Mouse (Mus musculus) spleen, postnatal 36 days (tissue): ENCODE results near the gene Cacnb3.
A peak's percentile ranks its signal among the peaks of the same experiment; 100 is the strongest.

ENCODE experiments used
- DNase-seq, 2 experiments: peaks; one replicate each; pipeline ENCODE4 v3.0.0; 2022; ENCODE audit warnings: low spot score in 2 of 2, mixed read lengths in 1 of 2

The Cacnb3 gene

GRCm38 (mm10) chr15:98630540-98630939 lies at the start of gene Cacnb3:
Cacnb3 (plus strand) TSS chr15:98630840.
- no peak for DNase-seq

GRCm38 (mm10) chr15:98582410-98582809 lies 48.2 kb upstream of the Cacnb3 start:
- DNase-seq = no peak

- no peak for DNase-seq
These were observed 47.6 kb upstream of the Cacnb3 start for GRCm38 (mm10) chr15:98582996-98583395.

- DNase-seq = no peak
These were observed 45.2 kb upstream of the Cacnb3 start for GRCm38 (mm10) chr15:98585421-98585820.

GRCm38 (mm10) chr15:98586141-98586540 lies 44.5 kb upstream of the Cacnb3 start:
- peak in 1 of 2 experiments; percentile 41 for DNase-seq

- no peak for DNase-seq
These were observed 42.9 kb upstream of the Cacnb3 start for GRCm38 (mm10) chr15:98587751-98588150.

GRCm38 (mm10) chr15:98589640-98590336 lies 40.9 kb upstream of the Cacnb3 start:
- DNase-seq = no peak

- no peak for DNase-seq
These were observed 39.2 kb upstream of the Cacnb3 start for GRCm38 (mm10) chr15:98591396-98591795.

GRCm38 (mm10) chr15:98594193-98594592 lies 36.4 kb upstream of the Cacnb3 start:
- no peak for DNase-seq

GRCm38 (mm10) chr15:98595049-98595448 lies 35.6 kb upstream of the Cacnb3 start:
- DNase-seq = no peak

GRCm38 (mm10) chr15:98596609-98597008 lies 34.0 kb upstream of the Cacnb3 start:
- no peak for DNase-seq

GRCm38 (mm10) chr15:98600036-98600709 lies 30.5 kb upstream of the Cacnb3 start:
- DNase-seq = no peak

- DNase-seq = no peak
These were observed 28.8 kb upstream of the Cacnb3 start for GRCm38 (mm10) chr15:98601832-98602190.

- DNase-seq = no peak
These were observed 28.3 kb upstream of the Cacnb3 start for GRCm38 (mm10) chr15:98602191-98602881.

- DNase-seq = peak in 1 of 2 experiments; percentile 43
These were observed 27.6 kb upstream of the Cacnb3 start for GRCm38 (mm10) chr15:98602921-98603458.

- DNase-seq = no peak
These were observed 26.5 kb upstream of the Cacnb3 start for GRCm38 (mm10) chr15:98604041-98604575.

GRCm38 (mm10) chr15:98606051-98606536 lies 24.5 kb upstream of the Cacnb3 start:
- DNase-seq = no peak

GRCm38 (mm10) chr15:98606739-98607138 lies 23.9 kb upstream of the Cacnb3 start:
- DNase-seq = no peak

GRCm38 (mm10) chr15:98607557-98607956 lies 23.1 kb upstream of the Cacnb3 start:
- no peak for DNase-seq

- DNase-seq = no peak
These were observed 22.4 kb upstream of the Cacnb3 start for GRCm38 (mm10) chr15:98608058-98608783.

GRCm38 (mm10) chr15:98608784-98609250 lies 21.8 kb upstream of the Cacnb3 start:
- no peak for DNase-seq
